Mouse (Mus musculus): ENCODE data around the gene Pik3c2g.

DNA sequence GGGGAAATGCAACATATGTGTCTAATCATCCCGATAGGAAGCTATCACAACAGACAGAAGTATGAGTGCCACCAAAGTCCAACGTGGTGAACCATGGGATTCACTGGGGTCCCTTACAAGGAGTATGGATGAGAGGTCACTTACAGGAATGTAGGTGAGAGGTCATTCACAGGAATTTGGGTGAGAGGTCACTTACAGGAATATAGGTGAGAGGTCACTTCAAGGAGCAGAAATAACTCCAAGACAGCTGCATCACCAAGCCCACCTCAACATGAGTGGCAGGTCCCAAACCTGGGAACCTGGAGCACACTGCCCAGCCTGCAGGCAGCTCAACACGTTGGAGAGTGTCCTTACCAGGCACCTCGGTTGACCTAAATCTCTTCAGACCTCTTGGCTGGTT, 314.8 kb downstream of the Pik3c2g start:
- no peak for TF ChIP-seq CTCF (IDR thresholded peaks at IDR 0.05; ENCODE audit: low read depth, low read length)
- no peak for TF ChIP-seq TAL1 (conservative IDR thresholded peaks at IDR 0.05; ENCODE audit: low read depth, low read length)

Data from G1E (cell line).